Mouse (Mus musculus): ENCODE measurements at regions not wholly inside any gene's neighbourhood (a gene's known extent, or its start where the extent isn't known, plus 50 kb on each side); places are given as distances from the start of the nearest gene placed in this dataset.

- TF ChIP-seq CTCF (IDR thresholded peaks at IDR 0.05; ENCODE audit: low read depth) (no peak), EP300 (IDR thresholded peaks at IDR 0.05; ENCODE audit: low read depth) (no peak)
Measured at GRCm38 (mm10) chr11:112355311-112355710, 426.7 kb upstream of the Sox9 start.

Measured in liver, embryonic 14.5 days (tissue).